Mouse (Mus musculus) heart, adult 2 months (tissue): ENCODE data around the gene C2cd4b. TPM values are rescaled to one million over a fixed set of nuclear protein-coding genes. Genes with fewer than 3 reads are reported as not detected.
A peak's percentile ranks its signal among the peaks of the same experiment; 100 is the strongest.

Experiments
- DNase-seq, 2 experiments: peaks; one replicate each; pipeline ENCODE4 v3.0.0; 2021
- H3K27ac ChIP-seq: fragments of 200-600 bp; 2 replicates; pipeline ENCODE4 v1.8.1; 2022
- H3K27me3 ChIP-seq: fragments of 200-500 bp; 2 replicates; pipeline ENCODE4 v1.6.1; 2012; ENCODE audit warnings: mild to moderate bottlenecking, low read length, inconsistent platforms, mixed read lengths; ENCODE audit not compliant: control insufficient read depth, insufficient read depth
- H3K36me3 ChIP-seq: fragments of 200-500 bp; 2 replicates; pipeline ENCODE4 v1.6.1; 2012; ENCODE audit warnings: low read length, inconsistent platforms; ENCODE audit not compliant: control insufficient read depth, insufficient read depth
- H3K4me1 ChIP-seq: fragments of 200-500 bp; 2 replicates; pipeline ENCODE4 v1.6.1; 2011; ENCODE audit warnings: low read length; ENCODE audit not compliant: control insufficient read depth, insufficient read depth
- H3K4me3 ChIP-seq: fragments of 200-600 bp; 2 replicates; pipeline ENCODE4 v1.8.1; 2022
- H3K79me2 ChIP-seq: fragments of 200-500 bp; replicated peaks from 2 replicates; pipeline ENCODE4 v1.6.1; 2012; ENCODE audit warnings: mild to moderate bottlenecking, inconsistent platforms, low read length, moderate library complexity, mixed read lengths; ENCODE audit not compliant: control insufficient read depth, insufficient read depth
- H3K9ac ChIP-seq: fragments of 200-500 bp; 2 replicates; pipeline ENCODE4 v1.6.1; 2012; ENCODE audit warnings: low read depth, mild to moderate bottlenecking, control low read depth, inconsistent platforms, low read length, mixed read lengths
- CTCF ChIP-seq: fragments of 200-600 bp; IDR thresholded peaks from 2 replicates; pipeline ENCODE4 v1.8.1; 2022; ENCODE audit warnings: antibody characterized with exemption, mild to moderate bottlenecking, moderate library complexity
- EP300 ChIP-seq: fragments of 200-500 bp; IDR thresholded peaks from 2 replicates; pipeline ENCODE4 v1.6.1; 2011; ENCODE audit warnings: low read depth, low read length, control low read depth; ENCODE audit not compliant: insufficient read depth
- POLR2A ChIP-seq: fragments of 200-500 bp; IDR thresholded peaks from 2 replicates; pipeline ENCODE4 v1.6.1; 2011; ENCODE audit warnings: mild to moderate bottlenecking, low read depth, low read length, control low read depth; ENCODE audit not compliant: insufficient read depth
- WGBS: fragments of 180-500 bp; shearing (Covaris S2); methylation state at CpG from one replicate; pipeline ENCODE4 v1.1.7; 2018; 5-methylcytosine and 5-hydroxymethylcytosine counted together
- intact Hi-C: fragments of 180-260 bp; cut with DNase I; formaldehyde crosslinking; loops from one replicate; pipeline ENCODE4 v1.15.1; 2025
- polyA plus RNA-seq: library from polyadenylated mRNA; depleted of rRNA; stranded (reverse); fragments of >200 nt; gene quantifications from 2 replicates; pipeline ENCODE4 v1.2.3, GENCODE M21; 2012
- total RNA-seq, 2 experiments: library from RNA; stranded (reverse); gene quantifications; 2 replicates each; pipeline ENCODE4 v1.2.3; 2021

Gene C2cd4b
- total and polyA plus RNA-seq, 3 experiments, result 0.73 to 1.5 (median 1.0) TPM

DNA sequence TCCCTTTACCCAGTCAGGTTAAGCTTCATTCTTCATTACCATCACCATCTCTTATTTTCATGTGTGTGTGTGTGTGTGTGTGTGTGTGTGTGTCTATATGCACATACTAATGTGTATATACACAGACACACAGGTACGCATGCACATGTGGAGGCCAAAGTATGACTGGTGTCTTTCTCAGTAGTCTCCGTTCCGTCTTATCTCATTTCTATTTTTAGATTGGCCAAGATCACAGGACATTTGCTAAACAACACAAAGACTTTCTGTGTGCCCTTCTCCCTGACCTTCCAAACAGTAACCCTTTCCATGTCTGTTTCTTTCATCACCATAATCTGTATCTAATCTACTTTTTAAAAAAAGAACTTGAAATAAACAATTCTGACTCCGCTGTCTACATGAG is 7.2 kb downstream of the C2cd4b start:
- Histone ChIP-seq H3K79me2 (no peaks in the 10 kb centered on the region), H3K9ac (no peak overlapping the region), H3K27ac (peak overlapping the region; percentile 71), H3K36me3 (peaks cover 8% of the 10 kb centered on the region; the same call in 1 of the 2 replicates), H3K27me3 (no peaks in the 10 kb centered on the region), H3K4me1 (peaks cover 1% of the 10 kb centered on the region; the same call in 1 of the 2 replicates), H3K4me3 (no peak overlapping the region)
- intact Hi-C loops, result no loop called here
- DNase-seq, result peak in 1 of 2 experiments; percentile 11
- 26% methylated on average over 4 of the region's 4 CpGs for WGBS
- no peak for TF ChIP-seq CTCF
- no peak for TF ChIP-seq EP300
- no peak for TF ChIP-seq POLR2A

DNA sequence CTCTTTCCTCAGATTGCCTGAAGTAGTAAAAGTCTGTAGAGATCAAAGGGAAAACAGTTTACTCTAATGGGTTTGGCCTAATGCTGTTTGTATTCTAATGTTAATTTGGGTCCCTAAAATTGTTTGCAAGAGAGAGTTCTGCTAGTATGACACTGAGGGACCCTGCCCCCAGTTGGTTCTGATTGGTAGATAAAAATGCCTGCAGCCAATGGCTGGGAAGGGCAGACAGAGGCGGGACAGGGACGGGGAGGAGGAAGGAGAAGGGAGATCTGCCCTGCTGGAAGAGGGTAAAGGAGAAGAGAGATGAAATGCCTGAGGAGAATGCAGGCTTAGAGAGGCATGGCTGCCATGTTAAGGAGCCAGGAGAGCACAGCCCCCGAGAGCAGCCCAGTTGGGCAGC is 7.7 kb downstream of the C2cd4b start:
- WGBS, result 33% methylated on average over 3 of the region's 3 CpGs
- Histone ChIP-seq H3K4me1 (peaks cover 1% of the 10 kb centered on the region; the same call in 1 of the 2 replicates), H3K27me3 (no peaks in the 10 kb centered on the region), H3K27ac (peak overlapping the region; percentile 71), H3K4me3 (no peak overlapping the region), H3K36me3 (peaks cover 8% of the 10 kb centered on the region; the same call in 1 of the 2 replicates), H3K9ac (no peak overlapping the region), H3K79me2 (no peaks in the 10 kb centered on the region)
- no peak; the same call in 1 of the 2 replicates for TF ChIP-seq POLR2A
- TF ChIP-seq CTCF, result no peak
- no peak for TF ChIP-seq EP300
- intact Hi-C loops, result no loop called here
- peak in 1 of 2 experiments; percentile 38 for DNase-seq

DNA sequence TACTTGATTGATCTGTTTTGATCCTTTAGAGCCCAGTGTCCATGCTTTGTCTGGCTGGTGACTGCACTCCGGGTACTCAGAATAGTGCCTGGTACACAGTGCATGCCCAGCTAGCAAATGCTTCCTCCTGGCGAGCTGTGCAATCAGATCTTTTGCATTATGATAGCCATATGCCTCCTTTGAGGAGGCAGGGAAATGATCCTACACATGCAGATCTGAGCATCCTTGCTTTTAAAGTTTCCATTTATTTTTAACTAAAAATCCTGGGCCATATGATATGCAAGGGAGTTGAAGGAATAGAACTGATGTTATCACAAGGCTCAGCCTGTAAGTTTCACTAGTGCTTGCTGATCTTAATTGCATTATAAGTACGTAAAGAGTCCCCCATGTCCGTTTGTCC is 9.6 kb downstream of the C2cd4b start:
- Histone ChIP-seq H3K36me3 (peaks cover 8% of the 10 kb centered on the region; the same call in 1 of the 2 replicates), H3K27ac (no peak overlapping the region), H3K79me2 (no peaks in the 10 kb centered on the region), H3K9ac (no peak overlapping the region), H3K4me3 (no peak overlapping the region), H3K4me1 (peaks cover 1% of the 10 kb centered on the region; the same call in 1 of the 2 replicates), H3K27me3 (no peaks in the 10 kb centered on the region)
- no peak for TF ChIP-seq CTCF
- TF ChIP-seq EP300, result no peak
- TF ChIP-seq POLR2A, result no peak
- 79% methylated on average over 4 of the region's 4 CpGs for WGBS
- intact Hi-C loops, result no loop called here
- DNase-seq, result no peak

DNA sequence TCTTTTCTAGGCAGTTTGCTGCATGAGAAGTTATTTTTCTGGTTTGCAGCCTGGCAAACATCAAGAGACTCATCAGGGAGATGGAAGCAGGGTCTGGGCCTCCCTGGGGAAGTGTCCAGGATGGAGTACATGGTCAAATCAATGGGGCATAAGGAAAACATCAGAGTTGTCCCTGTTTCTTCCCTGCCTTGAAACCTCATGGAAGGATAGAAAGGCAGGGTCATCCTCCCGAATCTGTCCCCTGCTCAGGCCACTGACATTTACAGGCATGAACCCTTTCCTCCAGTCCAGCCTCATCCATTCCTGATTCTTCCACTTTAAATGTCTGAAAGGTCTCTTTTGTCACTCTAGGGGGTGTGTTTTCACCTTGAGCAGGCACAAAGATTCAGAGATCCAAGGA is 10.2 kb downstream of the C2cd4b start:
- no peak overlapping the region for H3K4me3 ChIP-seq
- TF ChIP-seq CTCF (no peak), EP300 (no peak), POLR2A (no peak)
- WGBS, result 75% methylated on average over 1 of the region's 1 CpGs
- H3K27me3 ChIP-seq, result no peaks in the 10 kb centered on the region
- no peak overlapping the region for H3K9ac ChIP-seq
- intact Hi-C loops, result no loop called here
- no peak overlapping the region for H3K27ac ChIP-seq
- no peaks in the 10 kb centered on the region for H3K79me2 ChIP-seq
- DNase-seq, result no peak
- peaks cover 1% of the 10 kb centered on the region; the same call in 1 of the 2 replicates for H3K4me1 ChIP-seq
- peaks cover 8% of the 10 kb centered on the region; the same call in 1 of the 2 replicates for H3K36me3 ChIP-seq

DNA sequence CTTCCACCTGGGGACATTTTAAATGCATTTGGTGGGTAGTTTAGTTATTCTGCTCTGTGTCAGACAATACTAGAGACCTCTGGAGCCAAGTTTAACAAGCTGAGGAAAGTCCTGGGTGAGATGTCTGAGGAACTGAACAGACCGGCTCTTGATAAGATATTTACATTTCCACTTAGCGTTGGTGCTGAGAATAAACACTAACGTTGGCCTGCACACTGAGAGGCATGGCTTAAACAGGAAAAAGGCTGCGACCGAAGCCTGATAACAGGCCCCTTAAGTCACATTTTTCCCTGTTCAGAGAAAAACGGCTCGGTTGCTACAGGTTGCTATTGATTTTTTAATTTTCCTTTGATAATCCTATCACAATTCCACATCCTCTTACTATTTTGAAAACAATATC is 12.1 kb downstream of the C2cd4b start:
- Histone ChIP-seq H3K79me2 (no peaks in the 10 kb centered on the region), H3K36me3 (peaks cover 3% of the 10 kb centered on the region; the same call in 1 of the 2 replicates), H3K27ac (no peak overlapping the region), H3K27me3 (no peaks in the 10 kb centered on the region), H3K4me3 (no peak overlapping the region), H3K9ac (no peak overlapping the region), H3K4me1 (peaks cover 1% of the 10 kb centered on the region; the same call in 1 of the 2 replicates)
- 20% methylated on average over 7 of the region's 7 CpGs for WGBS
- DNase-seq, result no peak
- TF ChIP-seq POLR2A, result no peak
- TF ChIP-seq EP300, result no peak
- no peak for TF ChIP-seq CTCF
- intact Hi-C loops, result no loop called here

DNA sequence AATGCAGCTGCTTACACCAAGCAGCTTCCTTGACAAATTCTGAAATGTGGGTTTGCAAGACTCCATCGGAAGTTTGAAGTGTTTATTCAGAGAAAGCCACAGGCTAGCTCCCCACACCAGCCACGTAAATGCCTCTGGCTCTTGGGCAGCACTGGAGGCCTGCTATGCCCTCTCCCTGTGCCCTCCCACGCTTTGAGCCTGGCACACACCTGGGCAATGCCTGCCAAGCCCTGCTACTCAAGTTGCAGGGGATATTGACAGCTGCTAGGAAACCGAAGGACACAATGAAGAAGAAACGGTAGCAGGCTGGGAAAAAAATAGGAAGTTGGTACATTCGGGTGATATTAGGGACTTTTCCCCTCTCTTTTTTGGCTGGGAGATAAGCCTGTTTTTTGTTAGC is 15.0 kb downstream of the C2cd4b start:
- Histone ChIP-seq H3K36me3 (no peaks in the 10 kb centered on the region), H3K79me2 (no peaks in the 10 kb centered on the region), H3K4me3 (no peak overlapping the region), H3K27me3 (no peaks in the 10 kb centered on the region), H3K9ac (no peak overlapping the region), H3K4me1 (no peaks in the 10 kb centered on the region; the same call in 1 of the 2 replicates), H3K27ac (no peak overlapping the region)
- 44% methylated on average over 6 of the region's 6 CpGs for WGBS
- DNase-seq, result peak in 1 of 2 experiments; percentile 6
- no peak for TF ChIP-seq POLR2A
- no peak for TF ChIP-seq CTCF
- no peak for TF ChIP-seq EP300
- intact Hi-C loops, result no loop called here
